Mouse (Mus musculus): ENCODE results near the gene Galm.
"Not testable (repeated sequence)": the region's sequence is repeated elsewhere in the genome, so short reads cannot be mapped to it uniquely, and the experiment has no call there.

Gene Galm

GRCm38 (mm10) chr17:80206671-80207581, 79.7 kb downstream of the Galm start, which contains the start of the genes Srsf7 and Ttc39d:
TSS of gene Srsf7 (minus strand) at chr17:80207307.
TSS of gene Ttc39d (plus strand) at chr17:80207460.
- peak; percentile 98 for DNase-seq (ENCODE audit: low spot score)

- DNase-seq (ENCODE audit: low spot score), result not testable (repeated sequence)
Observed at GRCm38 (mm10) chr17:80213998-80214397, 86.7 kb downstream of the Galm start.

- DNase-seq (ENCODE audit: low spot score), result no peak
Observed at GRCm38 (mm10) chr17:80220131-80220530, 92.9 kb downstream of the Galm start.

GRCm38 (mm10) chr17:80221202-80221601, 93.9 kb downstream of the Galm start:
- no peak for DNase-seq (ENCODE audit: low spot score)

DNA sequence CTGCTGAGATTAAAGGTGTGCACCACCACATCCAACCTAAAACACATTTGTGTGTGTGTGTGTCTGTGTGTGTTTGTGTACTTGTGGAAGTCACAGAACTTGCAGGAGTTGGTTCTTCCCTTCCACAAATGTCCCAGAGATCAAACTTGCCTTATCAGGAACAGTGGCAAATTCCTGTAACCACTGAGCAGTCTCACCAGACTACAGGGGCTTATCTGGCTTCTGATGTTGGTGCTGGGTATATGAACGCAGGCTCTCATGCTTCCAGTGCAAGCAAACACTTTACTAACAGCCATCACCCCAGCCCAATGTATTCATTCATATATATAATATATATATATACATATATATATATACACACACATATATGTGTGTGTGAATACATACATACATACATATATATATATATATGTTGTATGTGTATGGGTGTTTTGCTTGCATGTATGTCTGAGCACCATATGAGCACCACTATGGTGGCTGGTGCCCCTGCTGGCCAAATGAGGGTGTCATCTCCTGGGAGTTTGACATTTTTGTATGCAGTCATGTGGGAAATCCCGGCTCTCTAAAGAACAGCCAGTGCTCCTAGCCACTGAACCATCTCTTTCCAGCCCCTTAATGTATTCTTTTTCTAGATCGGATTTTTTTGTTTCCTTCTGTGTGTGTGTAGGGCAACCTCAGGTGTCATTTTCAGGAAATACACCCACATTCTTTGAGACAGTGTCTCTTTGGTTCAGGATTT, 94.8 kb downstream of the Galm start:
- DNase-seq (ENCODE audit: low spot score), result peak; percentile 43

- no peak for DNase-seq (ENCODE audit: low spot score)
Observed at GRCm38 (mm10) chr17:80223829-80224228, 96.6 kb downstream of the Galm start.

GRCm38 (mm10) chr17:80224326-80225116, 97.2 kb downstream of the Galm start, which contains the start of gene Gemin6:
TSS of gene Gemin6 (plus strand) at chr17:80224441.
- peak; percentile 85 for DNase-seq (ENCODE audit: low spot score)

DNA sequence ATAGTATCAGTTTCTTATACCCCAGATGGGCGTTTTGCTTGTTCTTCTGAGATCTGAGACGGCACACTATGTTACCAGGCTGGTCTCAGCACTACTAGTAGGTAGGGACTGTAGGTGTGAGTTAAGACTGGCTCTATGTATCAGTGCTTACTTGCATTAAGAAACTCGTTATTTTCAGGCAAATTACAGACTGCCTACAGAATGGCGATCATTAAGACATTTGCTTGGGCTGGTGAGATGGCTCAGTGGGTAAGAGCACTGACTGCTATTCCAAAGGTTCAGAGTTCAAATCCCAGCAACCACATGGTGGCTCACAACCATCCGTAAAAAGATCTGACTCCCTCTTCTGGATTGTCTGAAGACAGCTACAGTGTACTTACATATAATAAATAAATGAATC, 97.9 kb downstream of the Galm start:
- DNase-seq (ENCODE audit: low spot score), result not testable (repeated sequence)

DNA sequence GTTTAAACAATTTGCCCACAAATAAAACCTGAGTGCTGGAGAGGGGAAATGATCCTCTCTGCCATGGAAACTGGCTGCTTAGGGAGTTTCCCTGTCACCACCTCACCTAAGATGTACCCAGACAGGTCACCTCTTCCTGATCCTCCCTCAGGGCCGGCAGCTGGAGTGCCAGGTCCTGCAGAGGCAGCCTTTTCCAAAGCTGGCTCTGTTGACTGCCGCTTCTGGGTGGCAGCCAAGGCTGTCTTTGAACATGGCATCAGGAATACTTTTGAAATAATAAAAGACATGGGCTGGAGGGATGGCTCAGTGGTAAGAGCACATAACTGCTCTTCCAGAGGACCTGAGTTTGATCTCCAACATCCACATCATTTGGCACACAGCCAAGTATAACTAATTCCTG, 102.1 kb downstream of the Galm start:
- DNase-seq (ENCODE audit: low spot score), result no peak

DNA sequence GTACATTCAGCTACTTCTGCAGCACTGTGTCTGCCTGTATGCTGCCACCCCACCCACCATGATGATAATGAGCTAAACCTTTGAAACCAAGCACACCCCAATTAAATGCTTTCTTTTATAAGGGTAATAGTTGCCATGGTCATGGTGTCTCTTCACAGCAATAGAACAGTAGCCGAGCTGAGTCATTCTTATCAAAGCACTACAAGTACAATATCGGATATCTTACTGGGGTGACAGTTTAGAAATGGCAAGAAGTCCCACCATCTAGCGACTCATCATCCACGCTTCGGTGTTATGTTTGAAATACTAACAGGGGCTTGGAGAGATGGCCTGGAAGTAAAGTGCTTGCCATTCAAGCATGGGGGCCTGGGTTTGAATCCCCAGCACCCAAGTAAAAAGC, 106.6 kb downstream of the Galm start:
- DNase-seq (ENCODE audit: low spot score), result no peak

DNA sequence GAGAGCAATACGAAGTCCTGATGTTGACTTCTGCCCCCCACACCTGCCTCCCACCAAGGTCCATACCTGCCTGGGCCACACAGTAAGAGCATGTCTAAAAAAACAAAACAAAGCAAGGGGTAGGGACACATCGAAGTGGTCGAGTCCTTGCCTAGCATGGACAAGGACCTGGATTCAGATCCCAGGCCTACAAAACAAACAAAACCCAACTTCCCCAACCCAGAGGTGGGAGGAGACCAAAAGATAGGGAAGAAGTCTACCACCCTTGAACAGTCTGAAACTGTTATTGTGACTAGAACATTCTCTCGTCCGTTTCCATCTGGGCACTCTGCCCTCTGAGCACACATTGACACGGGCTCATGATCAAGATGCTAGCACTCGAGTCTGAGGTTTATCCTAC, 107.1 kb downstream of the Galm start:
- DNase-seq (ENCODE audit: low spot score), result no peak
